Mouse (Mus musculus): ENCODE results near the gene AI854703.
"Not testable (repeated sequence)": the region's sequence is repeated elsewhere in the genome, so short reads cannot be mapped to it uniquely, and the experiment has no call there.

AI854703 gene

GRCm38 (mm10) chr6:48620031-48620430, 6.5 kb upstream of the AI854703 start:
- DNase-seq, result no peak

GRCm38 (mm10) chr6:48622186-48622843, 4.2 kb upstream of the AI854703 start:
- DNase-seq, result not testable (repeated sequence)

GRCm38 (mm10) chr6:48623460-48623859, 3.1 kb upstream of the AI854703 start:
- no peak for DNase-seq

GRCm38 (mm10) chr6:48626984-48627383, 420 bp downstream of the AI854703 start:
- DNase-seq, result peak; percentile 69

GRCm38 (mm10) chr6:48627511-48627924, 954 bp downstream of the AI854703 start:
- peak; percentile 57 for DNase-seq

- DNase-seq, result no peak
Measured at GRCm38 (mm10) chr6:48628377-48628776, 1.8 kb downstream of the AI854703 start.

GRCm38 (mm10) chr6:48628808-48629660, 2.5 kb downstream of the AI854703 start:
- DNase-seq, result peak; percentile 60

- peak; percentile 48 for DNase-seq
Measured at GRCm38 (mm10) chr6:48629661-48630034, 3.1 kb downstream of the AI854703 start.

- no peak for DNase-seq
Measured at GRCm38 (mm10) chr6:48630831-48631230, 4.3 kb downstream of the AI854703 start.

GRCm38 (mm10) chr6:48635105-48635504, 8.5 kb downstream of the AI854703 start:
- no peak for DNase-seq

GRCm38 (mm10) chr6:48636515-48636914, 10.0 kb downstream of the AI854703 start:
- no peak for DNase-seq

- no peak for DNase-seq
Measured at GRCm38 (mm10) chr6:48637811-48638500, 11.4 kb downstream of the AI854703 start.

- DNase-seq, result no peak
Measured at GRCm38 (mm10) chr6:48638553-48638952, 12.0 kb downstream of the AI854703 start.

- DNase-seq, result no peak
Measured at GRCm38 (mm10) chr6:48641391-48641790, 14.8 kb downstream of the AI854703 start.

- peak; percentile 71 for DNase-seq
Measured at GRCm38 (mm10) chr6:48642764-48643292, 16.3 kb downstream of the AI854703 start.

- peak; percentile 60 for DNase-seq
Measured at GRCm38 (mm10) chr6:48645660-48646308, 19.2 kb downstream of the AI854703 start.

- no peak for DNase-seq
Measured at GRCm38 (mm10) chr6:48646309-48646690, 19.7 kb downstream of the AI854703 start.

GRCm38 (mm10) chr6:48646995-48647394, 20.4 kb downstream of the AI854703 start, which contains the start of gene Gimap8:
TSS of gene Gimap8 (plus strand) at chr6:48647234.
- no peak for DNase-seq

- no peak for DNase-seq
Measured at GRCm38 (mm10) chr6:48647611-48648010, 21.0 kb downstream of the AI854703 start.

GRCm38 (mm10) chr6:48648779-48649178, 22.2 kb downstream of the AI854703 start:
- no peak for DNase-seq

- no peak for DNase-seq
Measured at GRCm38 (mm10) chr6:48650041-48650440, 23.5 kb downstream of the AI854703 start.

GRCm38 (mm10) chr6:48658721-48659120, 32.2 kb downstream of the AI854703 start:
- no peak for DNase-seq

GRCm38 (mm10) chr6:48664750-48665149, 38.2 kb downstream of the AI854703 start:
- DNase-seq, result no peak

Data from cerebellum, adult 9-10 months (tissue).